ENCODE assay signal across 8 mouse cellular contexts in the genomic region with DNA sequence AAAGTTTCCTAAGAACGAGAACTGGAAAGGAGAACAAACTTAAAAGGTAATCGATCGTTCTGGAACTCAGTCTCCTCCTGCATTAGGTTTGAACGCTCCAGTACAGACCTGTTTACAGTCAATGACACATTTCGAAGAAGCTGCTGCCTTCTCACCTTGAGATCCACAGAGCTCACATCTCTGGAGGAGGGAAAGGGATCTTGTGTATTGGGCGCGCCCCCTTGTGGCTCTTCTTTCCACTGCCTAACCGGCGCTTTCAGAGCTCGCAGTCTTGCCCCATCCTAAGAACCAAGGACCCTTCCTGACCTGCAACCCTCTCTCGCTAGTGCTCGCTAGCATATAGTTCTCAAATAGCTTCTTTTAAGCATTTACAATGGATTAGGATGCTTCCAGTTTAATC. TPM values are rescaled to one million over a fixed set of nuclear protein-coding genes. Genes with fewer than 3 reads are reported as not detected.
DNase-seq lines count a peak whose midpoint lies in the region; ATAC-seq and TF ChIP-seq lines count a peak whose summit lies in the region.

No protein-coding gene starts in this region.

- ATAC-seq in hindbrain, embryonic 13.5 days (ENCODE audit: low FRiP score), result peak; percentile 87

- H3K4me3 ChIP-seq in ES-E14 (ENCODE audit: insufficient read depth in 1 of 2, low read depth in 1 of 2, low read length in 2 of 2, poor library complexity in 1 of 2, severe bottlenecking in 1 of 2), result no peak overlapping the region
- H3K4me3 ChIP-seq in hindbrain, embryonic 13.5 days, result no peak overlapping the region

- WGBS in hindbrain, embryonic 13.5 days, result 13% methylated on average over 12 of the region's 12 CpGs

- H3K9me3 ChIP-seq in ES-E14 (ENCODE audit: control insufficient read depth, insufficient read depth, low read depth, low read length), result no peaks in the 10 kb centered on the region
- H3K9me3 ChIP-seq in hindbrain, embryonic 13.5 days, result no peaks in the 10 kb centered on the region

- H3K27ac ChIP-seq in ES-E14 (ENCODE audit: insufficient read depth, low read depth, low read length, poor library complexity, severe bottlenecking), result no peak overlapping the region
- H3K27ac ChIP-seq in hindbrain, embryonic 13.5 days, result 0 out of 2 replicates have a peak overlapping the region, but pooled peaks have one; percentile 14

- H3K27me3 ChIP-seq in hindbrain, embryonic 13.5 days, result 0 out of 2 replicates have a peak, but pooled peaks cover 15% of the 10 kb centered on the region

- peak; percentile 87 for DNase-seq in ES-E14 (ENCODE audit: low read depth, low spot score)
- DNase-seq in cerebellum, adult 9-10 months, result peak; percentile 76
- DNase-seq in frontal cortex, postnatal 14 days (ENCODE audit: low spot score in 2 of 2), result peak; percentile 60 to 86
- DNase-seq in layer of hippocampus, postnatal 14 days (ENCODE audit: low spot score in 2 of 2), result peak; percentile 80 to 86
- DNase-seq in lung, postnatal 14 days, result peak; percentile 85
- DNase-seq in retina, adult 2 months (ENCODE audit: low read depth, low spot score), result peak; percentile 30
- peak; percentile 73 for DNase-seq in thymus, postnatal 25 days

- no peaks in the 10 kb centered on the region for H3K36me3 ChIP-seq in ES-E14 (ENCODE audit: control insufficient read depth, insufficient read depth, low read length, poor library complexity, severe bottlenecking)
- H3K36me3 ChIP-seq in hindbrain, embryonic 13.5 days, result no peaks in the 10 kb centered on the region

- peak overlapping the region; percentile 56 for H3K4me2 ChIP-seq in hindbrain, embryonic 13.5 days

- no peak overlapping the region for H3K9ac ChIP-seq in ES-E14 (ENCODE audit: insufficient read depth, low read depth, low read length, poor library complexity, severe bottlenecking)
- no peak overlapping the region for H3K9ac ChIP-seq in hindbrain, embryonic 13.5 days

- peaks cover 2 to 8% of the 10 kb centered on the region in 2 experiments; a peak in 1 of 4 replicates for H3K4me1 ChIP-seq in ES-E14 (ENCODE audit: control insufficient read depth in 2 of 2, insufficient read depth in 2 of 2, low read length in 2 of 2, poor library complexity in 1 of 2)
- peaks cover 15% of the 10 kb centered on the region for H3K4me1 ChIP-seq in hindbrain, embryonic 13.5 days (replicated peaks)

- in situ Hi-C loops in ES-E14 (cut with MboI; ENCODE audit: low sequenced_read_pairs in 2 of 2, unreplicated experiment in 2 of 2), result loop anchor here in 1 of 2 experiments (10.0 kb wide), 2 partner anchors 354 to 444 kb away; no protein-coding TSS in a partner anchor

TF ChIP-seq in ES-E14, 5 proteins besides CTCF, POLR2A, EP300 and RAD21:
- TF ChIP-seq ZNF384 (IDR thresholded peaks at IDR 0.05; ENCODE audit: low read depth, low read length) (no peak), ZC3H11A (IDR thresholded peaks at IDR 0.05; ENCODE audit: borderline replicate concordance, low read depth, low read length) (peak; percentile 51; the same call in 1 of the 2 replicates), MAFK (IDR thresholded peaks at IDR 0.05; ENCODE audit: insufficient read depth, low read depth, low read length) (no peak), HCFC1 (IDR thresholded peaks at IDR 0.05; ENCODE audit: borderline replicate concordance, insufficient read depth, low read length) (no peak), CHD2 (IDR thresholded peaks at IDR 0.05; ENCODE audit: low read depth, low read length) (no peak)

RNA-seq across cellular contexts. Expression of a gene that starts 8.1 kb away (rescaled TPM):
- total RNA-seq in ES-E14 (2012; rRNA removed), result 0.37 TPM in 1 of 2 replicates, not detected in the other
- 242 and 252 TPM in 2 replicates for polyA plus RNA-seq in hindbrain, embryonic 13.5 days (2015; fragmentation: Nextera tagmentation; extraction: Ambion mirVana)
- 100 to 1,000 TPM; 330 to 395 TPM for total RNA-seq in layer of hippocampus, postnatal 14 days (2021)

RNA-seq across cellular contexts. Expression of a gene that starts 33.4 kb away (rescaled TPM):
- total RNA-seq in ES-E14 (2012; rRNA removed), result 0.18 TPM in 1 of 2 replicates, not detected in the other
- polyA plus RNA-seq in hindbrain, embryonic 13.5 days (2015; fragmentation: Nextera tagmentation; extraction: Ambion mirVana), result not detected in 2 replicates
- total RNA-seq in layer of hippocampus, postnatal 14 days (2021), result under 1 TPM; 0.36 to 0.65 TPM

Comparison
In these comparisons a context has a peak if more than half of its experiments do, and no peak if none do; other contexts are left out.
1. DNase-seq: peak in every context shown above with its lines; median percentile 87 in ES-E14; 85 in lung, postnatal 14 days; 83 in layer of hippocampus, postnatal 14 days; 76 in cerebellum, adult 9-10 months; 73 in frontal cortex, postnatal 14 days; 73 in thymus, postnatal 25 days; 30 in retina, adult 2 months.
2. RNA of a gene that starts 8.1 kb away (total RNA-seq): 330 to 395 TPM in layer of hippocampus, postnatal 14 days; 0.37 TPM in ES-E14; every median in the first group is over 100 times any median in the second.